Mouse (Mus musculus): ENCODE measurements around the gene Otop1.

The Otop1 gene

DNA sequence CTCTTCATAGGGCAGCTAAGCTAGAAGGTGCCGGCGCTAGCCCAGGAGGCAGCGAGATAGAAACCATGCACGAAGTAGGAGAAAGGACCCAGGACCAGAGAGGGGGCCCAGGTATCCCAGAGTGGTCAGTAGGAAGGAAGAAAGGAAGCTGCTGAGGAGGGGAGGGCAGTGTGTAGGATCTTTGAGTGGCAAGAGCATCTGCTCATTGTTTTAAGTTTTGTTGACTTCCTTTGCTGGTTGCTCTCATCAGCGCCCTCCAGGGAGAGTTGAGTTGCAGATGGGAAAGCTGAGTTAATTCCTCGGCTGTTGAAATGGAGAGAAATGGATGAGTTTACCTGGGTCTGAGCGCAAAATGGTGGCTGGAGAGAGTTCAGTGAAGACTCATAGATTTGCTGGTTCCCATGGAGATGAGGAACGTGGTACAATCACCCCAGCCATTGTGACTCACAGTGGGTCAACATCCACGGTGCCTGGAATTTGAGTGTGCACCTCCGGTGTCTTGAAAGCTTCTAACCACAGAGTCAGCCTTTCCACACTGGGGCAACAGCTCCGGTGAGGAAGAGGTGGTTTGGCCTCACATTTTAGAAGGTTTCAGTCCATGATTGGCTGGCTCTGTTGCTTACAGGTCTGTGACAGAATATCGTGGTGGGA, 26.1 kb downstream of the Otop1 start:
- no peak for DNase-seq (ENCODE audit: low spot score)

DNA sequence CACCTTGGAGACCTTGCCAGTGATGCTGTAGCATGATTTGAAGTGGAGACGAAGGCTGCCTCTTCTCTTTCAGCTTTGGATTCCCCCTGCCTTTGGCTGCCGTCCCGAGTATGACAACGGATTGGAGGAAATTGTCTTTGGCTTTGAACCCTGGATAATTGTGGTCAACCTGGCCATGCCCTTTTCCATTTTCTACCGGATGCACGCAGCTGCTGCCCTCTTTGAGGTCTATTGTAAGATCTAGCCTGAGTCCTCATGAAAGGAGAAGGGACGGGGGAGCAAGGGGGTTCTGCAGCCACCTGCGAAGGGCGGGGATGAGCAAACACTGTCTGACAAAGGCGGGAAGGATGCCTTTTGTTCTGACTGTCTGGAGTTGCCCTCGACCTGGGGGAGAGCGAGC, 26.9 kb downstream of the Otop1 start:
- no peak for DNase-seq (ENCODE audit: low spot score)

DNA sequence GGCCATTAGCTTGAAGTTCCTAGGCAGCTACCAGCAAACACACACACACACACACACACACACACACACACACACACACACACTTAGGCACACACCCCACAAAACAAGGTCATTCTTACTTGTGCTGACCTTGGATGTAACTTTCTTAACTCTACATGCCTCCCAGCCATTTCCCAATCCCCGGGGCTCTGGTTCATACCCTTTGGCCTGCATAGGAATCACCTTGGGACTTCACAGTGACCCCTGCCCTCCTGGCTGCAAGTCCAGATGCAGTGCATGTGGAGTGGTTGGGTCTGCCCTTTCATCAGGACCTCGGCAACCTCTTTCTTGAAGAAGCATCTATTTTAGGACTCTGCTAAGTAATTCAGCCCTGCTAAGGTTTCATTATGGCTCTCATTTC, 29.5 kb downstream of the Otop1 start:
- no peak for DNase-seq (ENCODE audit: low spot score)

DNA sequence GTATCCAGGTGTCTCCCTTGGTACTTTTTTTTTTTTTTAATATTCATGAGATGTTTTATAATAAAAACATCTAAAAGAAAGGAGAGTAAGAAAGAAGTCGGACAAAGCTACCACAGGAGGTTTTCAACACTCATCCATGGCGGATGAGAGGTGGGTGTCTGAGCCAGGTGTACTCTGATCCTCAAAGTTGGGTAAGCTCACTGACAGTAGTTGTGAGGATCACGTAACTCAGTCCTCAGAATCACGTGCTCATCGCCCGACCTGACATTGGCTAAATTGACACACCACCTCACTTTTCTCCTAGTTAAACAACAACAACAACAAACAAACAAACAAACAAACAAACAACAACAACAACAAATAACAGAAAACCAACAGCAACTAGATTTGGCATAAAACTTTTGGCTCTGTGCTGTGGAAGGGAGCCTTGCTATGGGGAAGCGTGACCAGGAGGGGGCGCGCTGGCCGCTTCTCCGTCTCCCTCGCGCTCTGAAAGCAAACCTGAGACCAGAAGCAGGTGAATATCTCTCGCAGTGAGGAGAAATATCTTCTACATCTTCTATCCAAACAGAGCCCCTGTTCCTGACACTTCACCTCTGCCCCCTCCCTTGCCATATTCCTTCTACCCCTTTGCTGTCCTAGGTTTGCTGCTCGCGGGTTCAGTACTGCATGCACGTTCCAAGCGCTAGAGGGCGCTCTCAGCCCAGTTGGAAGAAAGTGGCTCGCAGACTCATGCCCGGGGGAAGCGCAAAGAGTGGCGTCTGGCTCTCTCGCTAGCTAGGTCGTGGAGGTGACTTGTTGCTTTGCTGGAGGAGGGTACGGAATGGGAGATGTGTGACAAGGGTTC, 31.7 kb downstream of the Otop1 start:
- DNase-seq (ENCODE audit: low spot score): peak; percentile 89

DNA sequence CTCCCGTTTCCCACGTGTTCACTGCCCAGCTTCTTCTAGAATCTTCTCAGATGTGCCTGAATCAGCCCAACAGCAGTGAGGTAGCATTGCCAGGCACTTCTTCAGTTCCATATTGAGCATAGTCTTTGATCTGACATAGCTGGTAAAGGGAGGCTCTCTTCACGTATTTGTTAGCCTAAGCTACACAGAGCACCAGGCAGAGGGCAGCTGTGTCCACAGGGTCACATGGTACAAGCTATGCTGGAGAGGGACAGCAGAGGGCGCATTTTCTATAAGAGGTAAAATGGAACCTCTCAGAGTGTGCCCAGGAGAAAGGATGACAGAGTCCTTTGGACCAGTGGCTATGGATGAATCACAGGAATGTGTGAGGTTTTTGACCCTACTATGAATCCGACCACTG, 33.1 kb downstream of the Otop1 start:
- peak; percentile 42 for DNase-seq (ENCODE audit: low spot score)

- DNase-seq (ENCODE audit: low spot score): no peak
Observed at GRCm38 (mm10) chr5:38309795-38310194, 34.0 kb downstream of the Otop1 start.

GRCm38 (mm10) chr5:38318966-38319786, 43.4 kb downstream of the Otop1 start, which contains the start of gene Drd5:
Gene Drd5, plus strand, starts transcription at chr5:38319367.
- no peak for DNase-seq (ENCODE audit: low spot score)

GRCm38 (mm10) chr5:38333381-38333780, 57.6 kb downstream of the Otop1 start:
- no peak for DNase-seq (ENCODE audit: low spot score)

GRCm38 (mm10) chr5:38334582-38334981, 58.8 kb downstream of the Otop1 start:
- no peak for DNase-seq (ENCODE audit: low spot score)

DNA sequence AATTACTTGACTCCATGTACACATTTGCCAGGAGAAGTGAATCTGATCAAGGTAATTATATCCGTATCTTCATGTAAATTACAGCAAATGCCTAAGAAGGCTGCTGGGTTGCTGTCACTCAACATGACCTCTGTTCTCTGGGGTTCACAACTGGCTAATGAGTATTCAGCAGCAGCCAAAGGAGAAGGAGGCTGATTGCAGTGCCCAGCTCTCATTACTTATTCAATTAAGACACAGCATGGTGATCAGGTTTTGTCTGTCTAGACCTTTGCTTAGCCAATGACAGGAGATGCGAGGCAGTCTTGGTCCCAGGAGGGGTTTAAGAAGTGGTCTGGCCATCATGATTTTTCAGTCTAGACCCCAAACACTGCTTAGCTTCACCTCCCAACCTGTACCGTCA, 67.3 kb downstream of the Otop1 start:
- DNase-seq (ENCODE audit: low spot score): no peak

DNA sequence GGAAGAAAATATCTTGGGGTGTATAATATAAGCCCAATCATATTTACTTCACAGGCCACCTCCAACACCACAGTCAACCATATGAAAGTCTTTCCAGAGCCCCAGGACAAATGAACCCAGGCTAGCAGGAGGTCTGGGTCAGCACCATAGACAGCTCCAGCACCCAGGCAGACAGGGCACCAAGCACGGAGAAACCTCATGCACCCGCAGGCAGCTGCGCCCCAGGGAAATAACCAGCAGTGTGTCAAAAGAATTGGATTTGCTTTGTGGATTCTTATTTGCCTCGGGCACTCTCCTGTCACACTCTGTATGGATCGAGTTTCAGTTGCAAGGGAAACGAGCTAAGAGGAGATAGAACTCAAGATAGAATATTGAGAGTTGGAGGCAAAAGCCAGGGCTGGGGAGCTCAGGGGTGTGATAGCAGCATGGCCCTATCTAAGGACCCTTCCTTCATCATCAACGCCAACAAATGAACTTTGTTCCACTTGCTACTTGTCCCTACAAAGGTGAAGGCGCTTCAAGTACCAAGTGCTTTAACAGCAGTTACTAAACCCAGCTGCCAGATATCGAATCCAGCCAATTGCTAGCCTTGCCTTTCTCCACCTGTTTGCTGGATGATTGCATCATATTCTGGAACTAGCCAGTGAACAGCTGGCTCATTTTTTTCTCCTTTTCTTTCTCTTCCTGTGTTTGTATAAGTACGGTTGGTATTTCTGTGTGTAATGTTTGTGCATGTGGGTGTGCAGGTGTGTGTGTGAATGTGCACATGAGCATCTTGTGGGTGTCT, 71.1 kb downstream of the Otop1 start:
- DNase-seq (ENCODE audit: low spot score): no peak

DNA sequence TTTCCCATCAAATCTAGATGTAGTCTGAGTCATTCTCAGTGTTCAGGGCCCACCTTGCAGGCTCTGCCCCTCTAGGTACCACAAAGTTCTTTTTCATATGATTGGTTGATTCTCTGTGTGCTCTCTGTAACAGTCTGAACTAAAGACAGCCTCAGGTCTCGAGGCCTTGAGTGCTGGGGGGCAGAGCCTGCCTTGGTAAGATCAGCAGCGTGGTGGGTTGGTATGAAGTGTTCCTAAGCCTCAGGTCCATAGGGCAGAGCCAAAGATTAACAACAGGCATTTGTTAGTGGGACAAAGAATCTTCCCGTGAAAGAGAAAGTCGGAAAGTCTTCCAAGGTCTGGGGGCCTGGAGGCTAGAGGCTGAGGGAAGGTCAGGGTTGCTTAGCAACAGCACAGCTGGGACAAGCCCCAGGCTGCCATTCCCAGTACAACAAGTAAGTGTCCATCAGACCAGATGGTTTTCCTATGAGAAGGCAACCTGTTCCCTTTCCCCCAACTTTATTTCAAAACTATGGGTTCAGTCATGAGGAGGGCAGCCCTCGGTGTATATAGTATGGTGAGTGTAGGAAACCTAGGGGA, 74.7 kb downstream of the Otop1 start:
- DNase-seq (ENCODE audit: low spot score): no peak

Measured in layer of hippocampus, adult 9-10 months (tissue).